Mouse (Mus musculus) layer of hippocampus, postnatal 10 days (tissue): ENCODE measurements at regions not wholly inside any gene's neighbourhood (a gene's known extent, or its start where the extent isn't known, plus 50 kb on each side); places are given as distances from the start of the nearest gene placed in this dataset.

Experiments
- DNase-seq, 2 experiments: peaks; one replicate each; pipeline ENCODE4 v3.0.0; 2021; ENCODE audit warnings: low spot score in 2 of 2

GRCm38 (mm10) chr8:116380601-116381000, 124.2 kb upstream of the Dynlrb2 start:
- no peak for DNase-seq

GRCm38 (mm10) chr8:116379851-116380250, 124.9 kb upstream of the Dynlrb2 start:
- DNase-seq = no peak

- no peak for DNase-seq
Observed at GRCm38 (mm10) chr8:116375758-116376157, 129.0 kb upstream of the Dynlrb2 start.

DNA sequence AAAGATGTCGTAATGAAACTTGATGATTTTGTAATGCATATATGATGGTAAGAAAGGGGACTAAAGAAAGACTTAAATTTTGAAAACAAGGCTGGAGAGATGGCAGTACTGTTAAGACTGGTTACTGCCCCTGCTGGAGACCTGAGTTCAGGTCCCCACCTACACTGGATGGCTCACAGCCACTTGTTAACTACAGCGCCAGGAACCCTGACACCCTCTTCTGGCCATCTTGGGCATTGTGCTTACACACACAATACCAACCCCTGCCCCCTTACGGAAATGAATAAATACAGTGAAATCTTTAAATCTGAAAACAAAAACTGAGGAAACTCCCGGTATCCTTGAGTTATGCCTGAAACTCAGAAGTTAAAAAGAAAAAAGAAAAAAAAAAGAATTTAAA, 131.7 kb upstream of the Dynlrb2 start:
- no peak for DNase-seq

GRCm38 (mm10) chr8:116372574-116372973, 132.2 kb upstream of the Dynlrb2 start:
- DNase-seq = peak; percentile 55 to 67

DNA sequence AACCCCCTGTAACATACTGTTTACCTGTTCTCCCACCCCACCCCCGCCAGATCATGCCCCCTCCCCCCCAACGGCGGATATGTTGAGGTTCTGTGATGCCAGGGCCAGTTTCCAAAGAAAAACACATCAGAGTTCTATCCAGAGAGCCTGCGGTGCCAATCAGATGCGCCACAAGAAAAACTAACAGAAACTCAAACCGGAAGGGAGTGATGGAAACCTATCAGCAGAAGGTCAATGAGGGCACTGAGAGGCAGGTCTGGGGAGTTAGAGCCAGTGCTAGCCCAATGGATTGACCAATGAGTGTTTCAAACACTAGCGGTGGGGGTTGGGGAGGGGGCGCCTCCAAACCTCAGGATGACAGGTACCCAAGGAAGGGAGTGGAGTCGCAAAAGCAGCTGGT, 132.7 kb upstream of the Dynlrb2 start:
- DNase-seq = no peak

- DNase-seq = no peak
Observed at GRCm38 (mm10) chr8:116367491-116367890, 137.3 kb upstream of the Dynlrb2 start.

DNA sequence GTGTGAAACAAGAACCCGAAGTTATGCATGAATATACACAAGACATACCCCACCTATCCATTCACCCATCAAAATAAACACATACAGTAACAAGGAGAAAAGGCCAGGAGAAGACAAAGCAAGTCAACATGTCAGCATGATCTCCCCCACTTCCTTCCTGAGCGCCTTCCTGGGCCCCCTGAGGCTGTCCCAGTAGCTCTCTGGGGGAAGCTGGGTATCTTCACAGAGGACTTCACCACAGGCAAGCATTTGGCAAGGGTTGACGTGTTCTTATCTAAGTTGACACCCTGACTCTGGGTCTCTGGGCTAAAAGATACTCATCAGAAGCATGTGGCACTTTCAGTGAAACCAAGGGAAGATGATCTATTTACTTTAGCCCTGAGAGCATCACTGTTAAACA, 138.1 kb upstream of the Dynlrb2 start:
- DNase-seq = no peak

GRCm38 (mm10) chr8:116364751-116365150, 140.0 kb upstream of the Dynlrb2 start:
- DNase-seq = no peak

- DNase-seq = peak in 1 of 2 experiments; percentile 51
Observed at GRCm38 (mm10) chr8:116364172-116364571, 140.6 kb upstream of the Dynlrb2 start.

DNA sequence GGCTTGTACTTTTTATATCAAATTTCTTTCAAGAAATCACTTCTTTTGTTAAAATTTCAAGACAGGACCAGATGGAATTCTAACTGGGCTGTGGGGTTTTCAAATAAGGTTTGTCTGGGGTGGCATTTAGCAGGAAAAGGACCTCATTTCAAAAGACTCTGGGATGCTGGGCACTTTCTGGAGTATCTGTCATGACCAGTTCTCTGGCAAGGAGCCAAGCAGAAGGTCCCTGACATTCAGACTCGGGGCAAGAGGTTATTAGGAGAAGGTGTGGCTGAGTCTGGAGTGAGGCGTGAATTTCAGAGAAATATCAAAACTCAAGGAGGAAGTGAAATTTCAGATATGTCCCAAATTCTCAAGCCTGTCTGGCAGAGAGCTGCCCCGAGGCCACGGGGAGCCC, 142.4 kb upstream of the Dynlrb2 start:
- DNase-seq = no peak

- no peak for DNase-seq
Observed at GRCm38 (mm10) chr8:116359761-116360160, 145.0 kb upstream of the Dynlrb2 start.

- no peak for DNase-seq
Observed at GRCm38 (mm10) chr8:116354756-116355155, 150.0 kb upstream of the Dynlrb2 start.

GRCm38 (mm10) chr8:116353911-116354310, 150.9 kb upstream of the Dynlrb2 start:
- DNase-seq = no peak

DNA sequence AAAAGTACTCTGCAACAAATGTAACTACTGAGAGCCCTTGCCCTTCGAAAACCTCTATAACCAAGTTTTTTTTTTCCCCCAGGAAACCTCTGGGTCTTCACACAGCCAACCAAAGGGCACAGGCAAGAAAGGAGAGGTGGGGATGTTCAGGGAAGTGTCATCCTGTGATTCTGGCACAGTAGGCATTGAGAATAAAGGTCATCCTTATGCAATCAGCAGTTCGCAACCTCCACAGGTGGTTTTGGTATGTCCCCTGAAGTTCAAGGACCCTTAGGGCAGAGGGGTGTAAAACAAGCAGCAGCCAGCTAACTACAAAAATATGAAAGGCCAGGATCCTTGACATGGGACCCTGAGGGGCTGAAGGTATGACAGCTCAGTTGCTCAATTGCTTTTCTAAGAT, 152.1 kb upstream of the Dynlrb2 start:
- DNase-seq = no peak

DNA sequence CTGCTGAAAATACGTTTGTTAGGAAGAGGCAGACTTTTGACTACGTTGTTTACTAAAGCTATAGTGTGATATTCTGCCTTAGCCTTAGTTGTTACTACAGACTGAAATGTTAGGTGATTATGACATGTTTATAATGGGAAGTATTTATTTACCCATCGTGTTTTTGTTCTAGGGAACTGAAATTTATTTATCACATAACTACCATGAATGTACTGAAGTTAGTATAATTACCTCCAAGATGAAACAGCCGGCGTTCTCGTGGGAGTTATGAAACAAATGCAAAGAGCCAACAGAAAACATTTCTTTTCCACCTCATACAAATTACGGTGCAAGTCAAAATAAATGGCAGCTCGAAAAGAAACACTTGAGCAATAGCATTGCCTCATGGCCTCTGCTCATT, 155.8 kb upstream of the Dynlrb2 start:
- no peak for DNase-seq

- DNase-seq = no peak
Observed at GRCm38 (mm10) chr8:116346990-116347389, 157.8 kb upstream of the Dynlrb2 start.

GRCm38 (mm10) chr8:116344590-116345222, 160.1 kb upstream of the Dynlrb2 start:
- DNase-seq = no peak

DNA sequence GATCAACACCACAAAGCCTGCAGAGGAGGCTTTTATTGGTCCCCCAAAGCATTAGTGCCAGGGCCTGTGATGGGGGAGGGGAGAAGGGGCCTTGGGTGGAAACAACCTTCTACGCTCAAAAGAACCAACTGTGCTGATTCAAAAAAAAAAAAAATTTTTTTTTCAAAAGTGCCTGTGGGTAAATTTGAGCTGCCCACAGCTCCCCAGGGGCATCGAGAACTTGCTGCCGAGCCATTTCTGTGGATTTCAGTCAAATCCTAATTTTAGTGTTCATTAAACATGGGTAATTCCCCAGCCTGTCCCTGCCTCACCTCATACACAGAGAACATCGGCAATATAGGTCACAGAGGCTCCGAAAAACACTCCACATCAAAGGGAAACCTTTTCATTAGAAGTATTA, 161.2 kb upstream of the Dynlrb2 start:
- no peak for DNase-seq

DNA sequence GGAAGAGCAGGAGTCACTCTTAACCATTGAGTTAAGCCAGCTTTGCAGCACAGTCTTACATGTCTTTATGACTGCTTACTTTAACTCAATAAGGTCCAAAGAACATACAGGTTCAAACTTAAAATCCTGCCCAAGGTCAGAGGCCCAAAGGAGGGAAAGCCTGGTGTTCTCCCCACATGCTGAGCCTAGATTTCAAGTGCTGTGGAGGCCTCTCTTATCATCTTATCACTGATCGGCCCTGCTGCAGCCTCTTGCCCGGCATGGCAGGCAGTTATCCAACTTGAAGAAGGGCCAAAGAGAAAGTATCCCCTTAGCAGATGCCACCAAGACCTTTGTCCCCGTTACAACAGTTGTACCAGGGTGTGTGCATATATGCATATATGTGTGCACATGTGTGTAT, 170.0 kb upstream of the Dynlrb2 start:
- no peak for DNase-seq

GRCm38 (mm10) chr8:116334101-116334500, 170.7 kb upstream of the Dynlrb2 start:
- no peak for DNase-seq

GRCm38 (mm10) chr8:116320014-116320680, 184.6 kb upstream of the Dynlrb2 start:
- DNase-seq = no peak

- DNase-seq = no peak
Observed at GRCm38 (mm10) chr8:116315410-116315809, 189.4 kb upstream of the Dynlrb2 start.
